Mouse (Mus musculus) MEL (cell line): ENCODE results near the gene 1700012A03Rik. TPM values are rescaled to one million over a fixed set of nuclear protein-coding genes. Genes with fewer than 3 reads are reported as not detected.

ENCODE experiments used
- DNase-seq: peaks from one replicate; pipeline ENCODE4 v3.0.0; 2011; ENCODE audit warnings: low read depth, low spot score
- H3K27ac ChIP-seq: 2 replicates; pipeline ENCODE4 v1.5.1; 2012; ENCODE audit warnings: low read depth, mild to moderate bottlenecking, control low read depth, low read length, moderate library complexity; ENCODE audit not compliant: control insufficient read depth
- H3K27me3 ChIP-seq, 2 experiments: fragments of 150-350 bp in 1 of 2; sonication (generic) in 1 of 2; 2 replicates each; pipeline ENCODE4 v1.6.1; 2012; ENCODE audit warnings: low read length in 2 of 2, mild to moderate bottlenecking in 2 of 2, improper control_type of control experiment in 1 of 2, moderate library complexity in 1 of 2; ENCODE audit not compliant: insufficient read depth in 2 of 2, control insufficient read depth in 1 of 2
- H3K36me3 ChIP-seq, 2 experiments: 2 replicates each; pipeline ENCODE4 v1.6.1; 2012 to 2014; ENCODE audit warnings: low read length in 2 of 2, improper control_type of control experiment in 1 of 2, inconsistent platforms in 1 of 2, mild to moderate bottlenecking in 1 of 2; ENCODE audit not compliant: insufficient read depth in 2 of 2, control insufficient read depth in 1 of 2
- H3K4me1 ChIP-seq, 2 experiments: fragments of 150-350 bp in 1 of 2; sonication (generic) in 1 of 2; 2 replicates each; pipeline ENCODE4 v1.6.1; 2012; ENCODE audit warnings: low read length in 2 of 2, improper control_type of control experiment in 1 of 2, mild to moderate bottlenecking in 1 of 2; ENCODE audit not compliant: insufficient read depth in 2 of 2, control insufficient read depth in 1 of 2
- H3K4me3 ChIP-seq, 2 experiments: fragments of 150-350 bp in 1 of 2; sonication (generic) in 1 of 2; 2 replicates each; pipeline ENCODE4 v1.5.1; 2012; ENCODE audit warnings: low read depth in 2 of 2, low read length in 2 of 2, mild to moderate bottlenecking in 2 of 2, moderate library complexity in 2 of 2, control low read depth in 1 of 2, improper control_type of control experiment in 1 of 2; ENCODE audit not compliant: control insufficient read depth in 1 of 2, insufficient read depth in 1 of 2
- H3K79me2 ChIP-seq: 2 replicates; pipeline ENCODE4 v1.6.1; 2012; ENCODE audit warnings: mild to moderate bottlenecking, low read length, moderate library complexity; ENCODE audit not compliant: control insufficient read depth, poor library complexity, insufficient read depth
- H3K9ac ChIP-seq: 2 replicates; pipeline ENCODE4 v1.6.1; 2012; ENCODE audit warnings: low read depth, mild to moderate bottlenecking, control low read depth, low read length, moderate library complexity; ENCODE audit not compliant: control insufficient read depth, poor library complexity, severe bottlenecking
- H3K9me3 ChIP-seq: fragments of 150-350 bp; sonication (generic); replicated peaks from 2 replicates; pipeline ENCODE4 v1.6.1; 2012; ENCODE audit warnings: mild to moderate bottlenecking, low read length, improper control_type of control experiment, moderate library complexity; ENCODE audit not compliant: insufficient read depth
- BHLHE40 ChIP-seq: IDR thresholded peaks from 2 replicates; pipeline ENCODE4 v1.6.1; 2012; ENCODE audit warnings: low read depth, mild to moderate bottlenecking, inconsistent platforms, low read length, improper control_type of control experiment, borderline replicate concordance
- CHD2 ChIP-seq: IDR thresholded peaks from 2 replicates; pipeline ENCODE4 v1.6.1; 2011; ENCODE audit warnings: low read length, improper control_type of control experiment
- CTCF ChIP-seq, 3 experiments: IDR thresholded peaks in 2 of 3; conservative IDR thresholded peaks in 1 of 3; 2 replicates each; pipeline ENCODE4 v1.5.1; 2011 to 2012; ENCODE audit warnings: low read length in 3 of 3, low read depth in 2 of 3, mild to moderate bottlenecking in 2 of 3, improper control_type of control experiment in 1 of 3, inconsistent platforms in 1 of 3, mixed read lengths in 1 of 3, moderate library complexity in 1 of 3; ENCODE audit not compliant: control insufficient read depth in 1 of 3, insufficient read depth in 1 of 3, poor library complexity in 1 of 3, severe bottlenecking in 1 of 3
- E2F4 ChIP-seq: IDR thresholded peaks from 2 replicates; pipeline ENCODE4 v1.6.1; 2011; ENCODE audit warnings: low read depth, low read length, improper control_type of control experiment, borderline replicate concordance
- ELF1 ChIP-seq: IDR thresholded peaks from 2 replicates; pipeline ENCODE4 v1.6.1; 2014; ENCODE audit warnings: low read depth, mild to moderate bottlenecking, inconsistent platforms, low read length, improper control_type of control experiment, moderate library complexity
- EP300 ChIP-seq, 2 experiments: IDR thresholded peaks; 2 replicates each; pipeline ENCODE4 v1.6.1; 2011; ENCODE audit warnings: improper control_type of control experiment in 2 of 2, low read length in 2 of 2, low read depth in 1 of 2, mild to moderate bottlenecking in 1 of 2
- ETS1 ChIP-seq: IDR thresholded peaks from 2 replicates; pipeline ENCODE4 v1.6.1; 2012; ENCODE audit warnings: low read depth, mild to moderate bottlenecking, inconsistent platforms, low read length, improper control_type of control experiment, moderate library complexity
- GABPA ChIP-seq: IDR thresholded peaks from 2 replicates; pipeline ENCODE4 v1.6.1; 2012; ENCODE audit warnings: low read depth, mild to moderate bottlenecking, inconsistent platforms, low read length, improper control_type of control experiment, moderate library complexity
- GATA1 ChIP-seq: IDR thresholded peaks from 2 replicates; pipeline ENCODE4 v1.6.1; 2011; ENCODE audit warnings: low read depth, low read length, improper control_type of control experiment
- HCFC1 ChIP-seq: IDR thresholded peaks from 2 replicates; pipeline ENCODE4 v1.6.1; 2012; ENCODE audit warnings: low read depth, mild to moderate bottlenecking, inconsistent platforms, low read length, improper control_type of control experiment, moderate library complexity
- KAT2A ChIP-seq: conservative IDR thresholded peaks from 2 replicates; pipeline ENCODE4 v1.6.1; 2012; ENCODE audit warnings: low read depth, low read length, improper control_type of control experiment, inconsistent platforms
- MAX ChIP-seq: IDR thresholded peaks from 2 replicates; pipeline ENCODE4 v1.6.1; 2011; ENCODE audit warnings: low read length, improper control_type of control experiment
- MAZ ChIP-seq: IDR thresholded peaks from 2 replicates; pipeline ENCODE4 v1.6.1; 2012; ENCODE audit warnings: low read depth, mild to moderate bottlenecking, inconsistent platforms, low read length, improper control_type of control experiment
- MEF2A ChIP-seq: IDR thresholded peaks from 2 replicates; pipeline ENCODE4 v1.6.1; 2014; ENCODE audit warnings: low read depth, mild to moderate bottlenecking, inconsistent platforms, low read length, improper control_type of control experiment; ENCODE audit not compliant: poor library complexity, insufficient replicate concordance, severe bottlenecking; ENCODE audit errors: extremely low read depth
- MXI1 ChIP-seq: IDR thresholded peaks from 2 replicates; pipeline ENCODE4 v1.6.1; 2011; ENCODE audit warnings: mild to moderate bottlenecking, low read depth, low read length, improper control_type of control experiment
- MYC ChIP-seq: IDR thresholded peaks from 2 replicates; pipeline ENCODE4 v1.6.1; 2011; ENCODE audit warnings: low read depth, mild to moderate bottlenecking, low read length, improper control_type of control experiment, moderate library complexity
- NELFE ChIP-seq: IDR thresholded peaks from 2 replicates; pipeline ENCODE4 v1.6.1; 2011; ENCODE audit warnings: low read depth, low read length, improper control_type of control experiment
- NRF1 ChIP-seq: IDR thresholded peaks from 2 replicates; pipeline ENCODE4 v1.6.1; 2014; ENCODE audit warnings: low read depth, mild to moderate bottlenecking, inconsistent platforms, low read length, improper control_type of control experiment, moderate library complexity; ENCODE audit not compliant: poor library complexity, insufficient read depth, severe bottlenecking
- POLR2AphosphoS2 ChIP-seq: IDR thresholded peaks from 2 replicates; pipeline ENCODE4 v1.6.1; 2011; ENCODE audit warnings: low read length, improper control_type of control experiment
- POLR2AphosphoS5 ChIP-seq: IDR thresholded peaks from 2 replicates; pipeline ENCODE4 v1.6.1; 2012; ENCODE audit warnings: low read depth, borderline replicate concordance, mild to moderate bottlenecking, inconsistent platforms, low read length, moderate library complexity, mixed read lengths
- RAD21 ChIP-seq: IDR thresholded peaks from 2 replicates; pipeline ENCODE4 v1.6.1; 2011; ENCODE audit warnings: mild to moderate bottlenecking, low read depth, low read length, improper control_type of control experiment
- SIN3A ChIP-seq: IDR thresholded peaks from 2 replicates; pipeline ENCODE4 v1.6.1; 2012; ENCODE audit warnings: low read length, improper control_type of control experiment, inconsistent platforms
- TCF12 ChIP-seq: IDR thresholded peaks from 2 replicates; pipeline ENCODE4 v1.6.1; 2014; ENCODE audit warnings: low read depth, mild to moderate bottlenecking, inconsistent platforms, low read length, improper control_type of control experiment, moderate library complexity
- UBTF ChIP-seq: IDR thresholded peaks from 2 replicates; pipeline ENCODE4 v1.6.1; 2012; ENCODE audit warnings: low read depth, mild to moderate bottlenecking, inconsistent platforms, low read length, improper control_type of control experiment, moderate library complexity, borderline replicate concordance; ENCODE audit not compliant: insufficient read depth
- USF1 ChIP-seq: IDR thresholded peaks from 2 replicates; pipeline ENCODE4 v1.6.1; 2014; ENCODE audit warnings: low read depth, mild to moderate bottlenecking, inconsistent platforms, low read length, improper control_type of control experiment, moderate library complexity
- USF2 ChIP-seq, 2 experiments: IDR thresholded peaks; 2 replicates each; pipeline ENCODE4 v1.6.1; 2011 to 2012; ENCODE audit warnings: improper control_type of control experiment in 2 of 2, low read length in 2 of 2, borderline replicate concordance in 1 of 2, inconsistent platforms in 1 of 2, low read depth in 1 of 2, mild to moderate bottlenecking in 1 of 2; ENCODE audit not compliant: insufficient read depth in 1 of 2
- ZC3H11A ChIP-seq: IDR thresholded peaks from 2 replicates; pipeline ENCODE4 v1.6.1; 2012; ENCODE audit warnings: low read depth, mild to moderate bottlenecking, inconsistent platforms, low read length, improper control_type of control experiment
- polyA plus RNA-seq, 2 experiments: library from polyadenylated mRNA; stranded (reverse) in 1 of 2; unstranded in 1 of 2; fragments of >175 nt in 1 of 2; fragments of >200 nt in 1 of 2; gene quantifications; 2 replicates each; pipeline versions ENCODE4 v1.2.1 to v1.2.4; 2012; ENCODE audit warnings: low replicate concordance in 2 of 2, low read depth in 1 of 2; ENCODE audit not compliant: insufficient read length in 2 of 2, insufficient read depth in 1 of 2, missing spikeins in 1 of 2
- total RNA-seq: library from RNA; depleted of rRNA; stranded (reverse); fragments of 300-350 nt; gene quantifications from 2 replicates; pipeline ENCODE4 v1.2.3, GENCODE M21; 2012

The 1700012A03Rik gene
- total and polyA plus RNA-seq, 3 experiments, result not detected

- Histone ChIP-seq H3K36me3 (no peaks in the 10 kb centered on the region), H3K79me2 (no peaks in the 10 kb centered on the region), H3K9me3 (no peaks in the 10 kb centered on the region), H3K27me3 (no peaks in the 10 kb centered on the region), H3K4me3 (no peak overlapping the region), H3K9ac (no peak overlapping the region), H3K4me1 (no peaks in the 10 kb centered on the region), H3K27ac (no peak overlapping the region)
- DNase-seq, result no peak
- no peak for TF ChIP-seq UBTF
- no peak for TF ChIP-seq NRF1
- TF ChIP-seq MAX, result no peak
- no peak for TF ChIP-seq POLR2AphosphoS2
- TF ChIP-seq ETS1, result no peak
- TF ChIP-seq MAZ, result no peak
- no peak for TF ChIP-seq USF2 (IDR thresholded peaks at IDR 0.05; ENCODE audit: borderline replicate concordance in 1 of 2, insufficient read depth in 1 of 2, low read depth in 1 of 2, low read length in 2 of 2)
- no peak for TF ChIP-seq MYC
- no peak for TF ChIP-seq MEF2A
- no peak for TF ChIP-seq TCF12
- no peak for TF ChIP-seq KAT2A
- TF ChIP-seq E2F4, result no peak
- TF ChIP-seq USF1, result no peak
- no peak for TF ChIP-seq POLR2AphosphoS5
- no peak for TF ChIP-seq CHD2
Measured at GRCm38 (mm10) chr6:32049256-32049950, 643 bp upstream of the 1700012A03Rik start.

DNA sequence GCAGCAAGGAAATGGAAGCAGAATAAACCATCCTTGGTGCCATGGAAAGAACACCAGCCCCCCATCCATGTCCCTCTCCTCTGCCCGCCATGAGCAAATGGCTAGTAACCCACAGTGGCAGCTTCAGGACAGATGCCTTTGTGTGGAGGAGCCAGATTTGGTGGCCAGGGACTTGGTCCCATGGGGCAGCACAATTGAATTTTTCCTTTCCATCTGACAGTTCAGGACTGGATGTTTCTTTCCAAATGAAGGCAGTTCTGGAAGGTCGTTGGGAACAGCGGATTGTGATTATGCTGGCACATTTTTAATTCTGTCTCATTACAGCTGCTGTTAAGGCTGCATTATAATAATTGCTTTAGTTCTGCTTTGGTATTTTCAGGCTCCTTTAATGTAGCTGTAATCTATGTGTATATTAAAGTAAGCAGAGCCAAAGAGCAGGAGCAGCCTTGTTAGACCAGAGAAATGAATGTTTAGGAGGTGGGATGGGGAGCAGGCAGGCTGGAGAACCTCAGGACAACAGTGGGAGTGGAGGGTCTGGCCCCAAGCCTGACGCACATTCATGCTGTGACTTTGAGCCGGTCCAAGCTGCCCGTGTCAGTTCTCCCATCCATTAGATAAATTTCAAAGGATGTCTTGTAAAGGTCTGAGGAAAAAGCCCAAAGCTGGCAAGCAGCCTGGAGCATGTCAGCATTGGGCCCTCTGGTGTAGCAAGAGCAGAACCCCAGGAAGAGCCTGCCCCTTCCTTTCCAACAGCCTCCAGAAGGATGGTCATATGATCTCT is 2.3 kb downstream of the 1700012A03Rik start:
- Histone ChIP-seq H3K27me3 (no peaks in the 10 kb centered on the region), H3K36me3 (no peaks in the 10 kb centered on the region), H3K9ac (no peak overlapping the region), H3K9me3 (no peaks in the 10 kb centered on the region), H3K79me2 (no peaks in the 10 kb centered on the region), H3K27ac (no peak overlapping the region), H3K4me3 (no peak overlapping the region), H3K4me1 (no peaks in the 10 kb centered on the region)
- TF ChIP-seq MAZ, result no peak
- TF ChIP-seq GABPA, result no peak
- TF ChIP-seq ZC3H11A, result no peak
- no peak for TF ChIP-seq MEF2A
- no peak for TF ChIP-seq HCFC1
- no peak for TF ChIP-seq RAD21
- no peak for TF ChIP-seq TCF12
- TF ChIP-seq MXI1, result no peak
- no peak for TF ChIP-seq ELF1
- no peak for TF ChIP-seq NELFE
- TF ChIP-seq NRF1, result no peak
- no peak for TF ChIP-seq EP300 (IDR thresholded peaks at IDR 0.05; ENCODE audit: low read depth in 1 of 2, low read length in 2 of 2)
- no peak for TF ChIP-seq CTCF (IDR thresholded peaks at IDR 0.05 in 2 of 3, conservative IDR thresholded peaks at IDR 0.05 in 1 of 3; ENCODE audit: control insufficient read depth in 1 of 3, insufficient read depth in 1 of 3, low read depth in 2 of 3, low read length in 3 of 3, poor library complexity in 1 of 3, severe bottlenecking in 1 of 3)
- TF ChIP-seq E2F4, result no peak
- no peak for TF ChIP-seq BHLHE40
- no peak for TF ChIP-seq GATA1
- no peak for TF ChIP-seq SIN3A
- no peak for DNase-seq
